Mouse (Mus musculus) G1E (cell line): ENCODE measurements around the gene Ttyh1. TPM values are rescaled to one million over a fixed set of nuclear protein-coding genes. Genes with fewer than 3 reads are reported as not detected.
A peak's percentile ranks its signal among the peaks of the same experiment; 100 is the strongest.

ENCODE experiments used
- ATAC-seq: 2 replicates; pipeline ENCODE4 v1.8.0; 2016; ENCODE audit warnings: mild to moderate bottlenecking; ENCODE audit not compliant: insufficient number of reproducible peaks, poor library complexity, low FRiP score, severe bottlenecking; ENCODE audit errors: extremely low read depth
- DNase-seq: peaks from one replicate; pipeline ENCODE4 v3.0.0; 2012; ENCODE audit warnings: low spot score
- H3K27me3 ChIP-seq: 2 replicates; pipeline ENCODE4 v1.6.1; 2012; ENCODE audit warnings: mild to moderate bottlenecking, low read length, inconsistent platforms; ENCODE audit not compliant: insufficient read depth
- H3K36me3 ChIP-seq: replicated peaks from 2 replicates; pipeline ENCODE3; 2012; ENCODE audit warnings: mild to moderate bottlenecking, inconsistent platforms
- H3K4me1 ChIP-seq: 2 replicates; pipeline ENCODE4 v1.6.1; 2012; ENCODE audit warnings: low read depth, low read length, inconsistent platforms, mixed read lengths; ENCODE audit not compliant: insufficient read depth
- H3K4me3 ChIP-seq: 2 replicates; pipeline ENCODE4 v1.5.1; 2012; ENCODE audit warnings: low read depth, mild to moderate bottlenecking, inconsistent platforms, low read length, moderate library complexity, mixed read lengths
- H3K9me3 ChIP-seq: replicated peaks from 2 replicates; pipeline ENCODE4 v1.6.1; 2012; ENCODE audit warnings: inconsistent platforms
- CTCF ChIP-seq: IDR thresholded peaks from 2 replicates; pipeline ENCODE4 v1.5.1; 2012; ENCODE audit warnings: low read depth, low read length, inconsistent platforms, mixed read lengths
- GATA1 ChIP-seq: IDR thresholded peaks from 2 replicates; pipeline ENCODE4 v1.6.1; 2012; ENCODE audit warnings: borderline replicate concordance, low read length, inconsistent platforms, mixed read lengths
- GATA2 ChIP-seq: IDR thresholded peaks from 2 replicates; pipeline ENCODE4 v1.6.1; 2012; ENCODE audit warnings: low read depth, low read length, inconsistent platforms, borderline replicate concordance
- POLR2AphosphoS5 ChIP-seq: IDR thresholded peaks from 2 replicates; pipeline ENCODE4 v1.6.1; 2012; ENCODE audit warnings: low read depth, low read length, inconsistent platforms; ENCODE audit not compliant: insufficient replicate concordance
- TAL1 ChIP-seq: conservative IDR thresholded peaks from 2 replicates; pipeline ENCODE4 v1.6.1; 2012; ENCODE audit warnings: low read depth, low read length, inconsistent platforms, mixed read lengths
- polyA plus RNA-seq: library from polyadenylated mRNA; stranded (reverse); fragments of >175 nt; gene quantifications from 2 replicates; pipeline ENCODE4 v1.2.3, GENCODE M21; 2012
- total RNA-seq, 2 experiments: library from RNA; stranded (forward) in 1 of 2; stranded (reverse) in 1 of 2; fragments of 200-1000 nt in 1 of 2; fragments of >200 nt in 1 of 2; fragmentation: Nextera tagmentation in 1 of 2; gene quantifications; 2 replicates each; pipeline ENCODE4 v1.2.3; 2014 to 2017

Gene Ttyh1
- total and polyA plus RNA-seq, 3 experiments, result 0.11 TPM; not detected in 2

- Histone ChIP-seq H3K4me3 (no peak overlapping the region), H3K9me3 (no peaks in the 10 kb centered on the region), H3K4me1 (peaks cover 23% of the 10 kb centered on the region), H3K27me3 (no peaks in the 10 kb centered on the region), H3K36me3 (peaks cover 47% of the 10 kb centered on the region)
- TF ChIP-seq CTCF, result no peak
- TF ChIP-seq TAL1, result no peak
- no peak for TF ChIP-seq GATA1
- TF ChIP-seq GATA2, result no peak
- no peak for TF ChIP-seq POLR2AphosphoS5
- DNase-seq (no peak), ATAC-seq (no peak)
These were observed 13.4 kb downstream of the Ttyh1 start for GRCm38 (mm10) chr7:4132581-4132980.

DNA sequence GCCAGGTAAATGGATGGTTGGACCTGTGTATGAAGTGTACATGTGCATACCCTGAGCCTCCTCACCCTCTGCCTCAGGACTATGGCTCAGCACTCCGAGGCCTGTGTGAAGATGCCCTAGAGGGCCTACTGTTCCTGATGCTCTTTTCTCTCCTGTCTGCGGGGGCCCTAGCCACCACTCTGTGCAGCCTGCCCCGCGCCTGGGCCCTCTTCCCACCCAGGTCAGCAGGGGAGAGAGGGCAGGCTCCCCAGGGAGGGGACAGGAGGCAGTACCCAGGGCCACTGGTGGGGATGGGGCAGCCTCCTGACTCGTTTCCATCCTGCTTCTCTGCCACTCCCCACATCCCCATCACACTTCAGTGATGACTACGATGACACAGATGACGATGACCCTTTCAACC, 13.8 kb downstream of the Ttyh1 start:
- Histone ChIP-seq H3K27me3 (no peaks in the 10 kb centered on the region), H3K9me3 (no peaks in the 10 kb centered on the region), H3K4me1 (peaks cover 27% of the 10 kb centered on the region), H3K4me3 (no peak overlapping the region), H3K36me3 (peaks cover 48% of the 10 kb centered on the region)
- no peak for TF ChIP-seq TAL1
- no peak for TF ChIP-seq GATA2
- no peak for TF ChIP-seq POLR2AphosphoS5
- TF ChIP-seq GATA1, result no peak
- no peak for TF ChIP-seq CTCF
- no peak for ATAC-seq
- no peak for DNase-seq

DNA sequence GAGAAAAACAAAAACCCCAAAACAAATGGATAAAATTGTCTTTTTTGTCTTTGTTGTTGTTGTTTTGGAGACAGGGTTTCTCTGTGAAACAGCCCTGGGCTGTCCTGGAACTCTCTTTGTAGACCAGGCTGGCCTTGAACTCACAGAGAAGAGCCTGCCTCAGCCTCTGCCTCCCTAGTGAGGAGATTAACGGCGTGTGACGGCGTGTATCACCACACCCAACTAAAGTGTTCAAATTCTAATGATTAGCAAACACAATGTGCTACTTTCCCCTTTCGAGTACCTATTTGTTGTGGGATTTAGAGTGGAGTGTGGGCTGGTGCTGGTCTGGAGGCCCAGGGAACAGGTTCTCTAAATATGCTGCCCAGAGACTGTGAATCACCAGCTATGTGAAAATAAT, 15.7 kb downstream of the Ttyh1 start:
- ATAC-seq (no peak), DNase-seq (no peak)
- Histone ChIP-seq H3K36me3 (peaks cover 64% of the 10 kb centered on the region), H3K9me3 (no peaks in the 10 kb centered on the region), H3K4me1 (peaks cover 45% of the 10 kb centered on the region), H3K27me3 (no peaks in the 10 kb centered on the region), H3K4me3 (no peak overlapping the region)
- TF ChIP-seq TAL1 (no peak), GATA2 (no peak), GATA1 (no peak), POLR2AphosphoS5 (no peak), CTCF (no peak)

DNA sequence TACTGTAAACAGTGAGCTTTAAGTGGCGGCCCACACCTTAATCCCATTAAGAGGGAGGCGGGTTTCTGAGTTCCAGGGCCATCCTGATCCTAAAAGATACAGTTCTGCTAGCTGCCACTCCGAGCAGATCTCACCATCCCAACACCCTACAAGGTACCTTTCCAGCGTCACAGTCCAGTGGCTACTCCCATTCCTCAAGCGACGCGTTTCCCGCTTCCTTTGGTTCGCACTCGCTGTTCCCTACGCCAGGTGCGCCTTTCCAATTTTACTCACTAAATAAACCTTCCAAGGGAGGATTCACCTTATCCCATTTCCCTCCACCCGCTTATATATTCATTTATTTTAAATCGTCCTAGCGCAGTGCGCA, 17.2 kb downstream of the Ttyh1 start:
- no peak for ATAC-seq
- H3K4me1 ChIP-seq, result peaks cover 52% of the 10 kb centered on the region

GRCm38 (mm10) chr7:4136771-4137531, 17.7 kb downstream of the Ttyh1 start, which contains the start of gene Leng8:
Gene Leng8 (plus strand): TSS chr7:4137039.
- peak; percentile 95 for ATAC-seq
- DNase-seq, result peak; percentile 85
- H3K27me3 ChIP-seq, result no peaks in the 10 kb centered on the region
- H3K4me1 ChIP-seq, result peaks cover 57% of the 10 kb centered on the region
- TF ChIP-seq GATA2, result no peak
- TF ChIP-seq POLR2AphosphoS5, result no peak
- TF ChIP-seq GATA1, result no peak
- no peak for TF ChIP-seq TAL1
- TF ChIP-seq CTCF, result no peak
- H3K9me3 ChIP-seq, result no peaks in the 10 kb centered on the region
- peak within 1 kb of the TSS; percentile 81 for H3K4me3 ChIP-seq
- H3K36me3 ChIP-seq, result peaks cover 74% of the 10 kb centered on the region

More for the DNA sequence above, 17.2 kb downstream of the Ttyh1 start:
- H3K27me3 ChIP-seq, result no peaks in the 10 kb centered on the region
- H3K9me3 ChIP-seq, result no peaks in the 10 kb centered on the region
- TF ChIP-seq CTCF (no peak), TAL1 (no peak), GATA2 (no peak), GATA1 (no peak), POLR2AphosphoS5 (no peak)
- no peak for DNase-seq
- H3K36me3 ChIP-seq, result peaks cover 74% of the 10 kb centered on the region
- peak overlapping the region; percentile 81 for H3K4me3 ChIP-seq

- H3K4me1 ChIP-seq, result peaks cover 59% of the 10 kb centered on the region
- no peaks in the 10 kb centered on the region for H3K27me3 ChIP-seq
- H3K9me3 ChIP-seq, result no peaks in the 10 kb centered on the region
- peaks cover 74% of the 10 kb centered on the region for H3K36me3 ChIP-seq
- no peak for ATAC-seq
- DNase-seq, result no peak
- TF ChIP-seq GATA1 (no peak), POLR2AphosphoS5 (no peak), TAL1 (no peak), CTCF (no peak), GATA2 (no peak)
- H3K4me3 ChIP-seq, result peak overlapping the region; percentile 81
These were observed 18.5 kb downstream of the Ttyh1 start for GRCm38 (mm10) chr7:4137746-4138145.
